Mouse (Mus musculus) midbrain, embryonic 14.5 days (tissue): ENCODE measurements at regions not wholly inside any gene's neighbourhood (a gene's known extent, or its start where the extent isn't known, plus 50 kb on each side); places are given as distances from the start of the nearest gene placed in this dataset.

Experiments used
- ATAC-seq: fragments of 200-750 bp; cut with Nextera tagmentation; 2 replicates; pipeline ENCODE4 v1.8.0; 2017; ENCODE audit warnings: moderate number of reproducible peaks, moderate library complexity; ENCODE audit not compliant: low FRiP score, low TSS enrichment
- DNase-seq: peaks from one replicate; pipeline ENCODE4 v3.0.0-alpha.2; 2015
- H3K27ac ChIP-seq: fragments of 300-500 bp; sonication (generic); replicated peaks from 2 replicates; pipeline ENCODE4 v1.5.1; 2014; ENCODE audit warnings: mild to moderate bottlenecking, low read depth, low read length, moderate library complexity
- H3K27me3 ChIP-seq: fragments of 300-500 bp; sonication (generic); 2 replicates; pipeline ENCODE4 v1.6.1; 2014; ENCODE audit warnings: low read length, control low read depth, mixed read lengths; ENCODE audit not compliant: control insufficient read depth, insufficient read depth
- H3K36me3 ChIP-seq: fragments of 300-500 bp; sonication (generic); 2 replicates; pipeline ENCODE4 v1.6.1; 2014; ENCODE audit warnings: low read length, control low read depth; ENCODE audit not compliant: control insufficient read depth, insufficient read depth
- H3K4me1 ChIP-seq: fragments of 300-500 bp; sonication (generic); 2 replicates; pipeline ENCODE4 v1.6.1; 2014; ENCODE audit warnings: mild to moderate bottlenecking, antibody characterized with exemption, low read length, control low read depth; ENCODE audit not compliant: control insufficient read depth, insufficient read depth
- H3K4me2 ChIP-seq: fragments of 300-500 bp; sonication (generic); 2 replicates; pipeline ENCODE4 v1.6.1; 2014; ENCODE audit warnings: mild to moderate bottlenecking, low read length, moderate library complexity
- H3K4me3 ChIP-seq: fragments of 300-500 bp; sonication (generic); replicated peaks from 2 replicates; pipeline ENCODE4 v1.5.1; 2014; ENCODE audit warnings: low read depth, low read length
- H3K9ac ChIP-seq: fragments of 300-500 bp; sonication (generic); replicated peaks from 2 replicates; pipeline ENCODE4 v1.6.1; 2014; ENCODE audit warnings: mild to moderate bottlenecking, low read length, moderate library complexity
- H3K9me3 ChIP-seq: fragments of 300-500 bp; sonication (generic); 2 replicates; pipeline ENCODE4 v1.6.1; 2016; ENCODE audit warnings: low read length, control low read depth, mixed read lengths; ENCODE audit not compliant: control insufficient read depth
- WGBS: fragments of 180-500 bp; shearing (Covaris S2); extraction: QIAGEN DNeasy Blood & Tissue Kit; methylation state at CpG from one replicate; pipeline ENCODE4 v1.1.7; 2014; 5-methylcytosine and 5-hydroxymethylcytosine counted together

GRCm38 (mm10) chr11:114183231-114183630 lies 116.4 kb upstream of the Sdk2 start:
- Histone ChIP-seq H3K27me3 (no peaks in the 10 kb centered on the region), H3K4me2 (no peak overlapping the region), H3K36me3 (no peaks in the 10 kb centered on the region), H3K4me3 (no peak overlapping the region), H3K9me3 (no peaks in the 10 kb centered on the region), H3K4me1 (peaks cover 16% of the 10 kb centered on the region), H3K9ac (no peak overlapping the region), H3K27ac (no peak overlapping the region)
- WGBS = 68% methylated on average over 10 of the region's 10 CpGs
- ATAC-seq (no peak), DNase-seq (no peak)

- ATAC-seq (no peak), DNase-seq (no peak)
- WGBS = 56% methylated on average over 6 of the region's 6 CpGs
- Histone ChIP-seq H3K27ac (no peak overlapping the region), H3K4me3 (no peak overlapping the region), H3K4me2 (no peak overlapping the region), H3K9me3 (no peaks in the 10 kb centered on the region), H3K27me3 (no peaks in the 10 kb centered on the region), H3K36me3 (no peaks in the 10 kb centered on the region), H3K4me1 (peaks cover 9% of the 10 kb centered on the region), H3K9ac (no peak overlapping the region)
Observed at GRCm38 (mm10) chr11:114178746-114179472, 112.1 kb upstream of the Sdk2 start.

DNA sequence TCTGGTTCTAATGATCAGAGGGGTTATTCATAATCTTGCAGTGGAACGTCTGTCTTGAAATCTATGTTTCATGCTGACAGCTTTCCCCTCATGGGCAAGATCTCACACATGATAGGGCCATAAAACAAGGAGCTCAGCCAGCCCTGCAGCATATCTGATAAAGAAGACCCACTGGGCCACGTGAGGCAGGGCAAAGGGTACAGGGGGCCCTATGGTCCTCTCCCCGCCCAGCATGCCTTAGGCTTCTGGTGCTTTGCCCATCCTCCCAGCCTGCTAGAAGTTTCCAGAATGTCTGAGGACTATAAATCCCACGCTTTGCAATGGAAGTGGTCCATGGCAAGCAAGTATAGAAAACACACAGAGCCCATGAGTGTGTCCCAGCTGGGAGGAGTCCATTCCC lies 110.9 kb upstream of the Sdk2 start:
- Histone ChIP-seq H3K9me3 (no peaks in the 10 kb centered on the region), H3K27me3 (no peaks in the 10 kb centered on the region), H3K9ac (no peak overlapping the region), H3K4me2 (no peak overlapping the region), H3K4me1 (peaks cover 9% of the 10 kb centered on the region), H3K36me3 (no peaks in the 10 kb centered on the region), H3K27ac (no peak overlapping the region), H3K4me3 (no peak overlapping the region)
- WGBS = 50% methylated on average over 4 of the region's 4 CpGs
- DNase-seq = no peak
- no peak for ATAC-seq

DNA sequence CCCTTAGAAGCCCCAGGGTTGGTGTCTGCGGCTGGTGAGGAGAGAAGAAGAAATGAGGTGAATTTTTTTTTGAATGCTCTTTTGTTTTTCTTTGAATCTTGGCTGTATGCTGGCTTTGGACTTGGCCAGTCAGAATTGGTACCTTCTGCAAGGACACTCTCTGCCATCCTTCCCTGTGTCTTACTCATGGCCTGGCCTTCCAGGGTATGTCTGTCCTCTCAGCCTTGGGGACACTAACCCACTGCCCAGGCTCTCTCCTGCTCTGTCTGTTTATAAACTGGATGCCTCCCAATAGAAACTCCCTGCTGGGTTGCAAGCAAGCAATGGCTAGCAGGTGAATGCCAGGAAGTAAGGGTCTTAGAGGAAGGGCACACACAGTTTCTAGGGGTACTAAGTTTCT lies 110.4 kb upstream of the Sdk2 start:
- WGBS = 77% methylated on average over 1 of the region's 1 CpGs
- H3K27ac ChIP-seq = no peak overlapping the region
- H3K9ac ChIP-seq = no peak overlapping the region
- H3K4me1 ChIP-seq = peaks cover 9% of the 10 kb centered on the region
- no peaks in the 10 kb centered on the region for H3K27me3 ChIP-seq
- no peak for ATAC-seq
- H3K4me2 ChIP-seq = no peak overlapping the region
- no peak overlapping the region for H3K4me3 ChIP-seq
- no peak for DNase-seq
- no peaks in the 10 kb centered on the region for H3K9me3 ChIP-seq
- no peaks in the 10 kb centered on the region for H3K36me3 ChIP-seq

DNA sequence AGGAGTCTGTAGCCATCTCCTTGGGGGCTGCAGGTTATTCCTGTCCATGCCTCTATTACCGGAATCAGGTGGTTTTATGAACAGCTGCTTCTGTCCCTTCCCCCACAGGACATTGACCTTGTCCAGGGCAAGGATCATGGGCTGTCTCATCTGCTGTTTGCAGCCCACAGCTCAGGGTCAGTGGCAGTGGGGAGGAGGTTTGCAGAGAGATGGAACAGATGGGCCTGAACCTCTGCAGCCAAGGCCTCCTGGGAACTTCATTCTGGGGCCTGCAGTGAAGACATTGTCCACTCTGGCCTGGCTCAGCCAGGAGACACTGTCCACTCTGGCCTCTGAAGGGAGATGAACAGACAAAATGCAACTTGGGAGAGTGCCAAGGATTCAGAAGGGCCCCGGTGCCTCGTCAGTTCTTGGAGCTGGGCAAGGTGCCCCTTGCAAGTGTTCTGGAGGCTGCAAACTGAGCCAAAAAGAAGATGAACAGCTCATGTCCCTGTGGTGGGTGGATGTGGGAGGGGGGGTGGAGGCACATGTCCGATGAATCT lies 109.9 kb upstream of the Sdk2 start:
- no peak for ATAC-seq
- H3K4me1 ChIP-seq = peaks cover 9% of the 10 kb centered on the region

DNA sequence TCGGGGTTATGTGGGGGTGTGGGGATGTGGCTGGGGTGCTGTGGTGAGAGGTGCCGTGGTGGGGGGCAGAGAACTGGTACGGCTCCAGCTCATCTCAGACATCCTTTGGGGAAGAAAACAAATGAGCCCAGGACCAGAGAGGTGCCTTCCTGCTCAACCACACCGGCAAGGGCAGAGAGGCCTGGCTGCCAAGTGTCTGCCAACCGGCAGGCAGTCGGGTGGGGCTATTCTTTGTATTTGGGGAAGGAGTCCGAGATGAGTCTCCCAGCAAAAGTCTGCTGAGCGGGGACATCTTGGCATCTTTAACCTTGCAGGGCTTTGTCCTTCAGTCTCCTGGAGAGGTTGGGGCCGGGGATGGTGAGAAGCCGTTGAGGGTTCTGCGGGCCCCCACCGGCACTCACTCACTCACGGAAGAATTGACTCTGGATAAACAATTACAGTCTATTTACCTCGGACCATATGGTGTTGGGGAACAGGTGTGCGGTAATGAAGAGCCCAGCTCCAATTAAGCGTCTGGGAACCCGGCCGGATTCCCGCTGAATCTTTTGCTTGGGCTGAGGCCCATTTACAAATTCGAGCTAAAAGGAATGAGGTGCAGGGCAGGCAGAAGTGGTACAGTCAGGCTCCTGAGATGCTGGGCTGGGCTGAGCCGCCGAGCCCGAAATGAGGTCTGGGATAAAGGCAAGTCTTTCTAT lies 108.7 kb upstream of the Sdk2 start:
- Histone ChIP-seq H3K36me3 (no peaks in the 10 kb centered on the region), H3K27me3 (no peaks in the 10 kb centered on the region), H3K4me3 (no peak overlapping the region), H3K4me2 (no peak overlapping the region), H3K9ac (no peak overlapping the region), H3K9me3 (no peaks in the 10 kb centered on the region), H3K27ac (no peak overlapping the region), H3K4me1 (peaks cover 13% of the 10 kb centered on the region)
- ATAC-seq (no peak), DNase-seq (peak; percentile 51)
- WGBS = 39% methylated on average over 23 of the region's 23 CpGs

More for the DNA sequence above, 109.9 kb upstream of the Sdk2 start:
- peak; percentile 21 for DNase-seq
- no peaks in the 10 kb centered on the region for H3K9me3 ChIP-seq
- H3K4me3 ChIP-seq = no peak overlapping the region
- no peak overlapping the region for H3K9ac ChIP-seq
- no peaks in the 10 kb centered on the region for H3K27me3 ChIP-seq
- no peak overlapping the region for H3K4me2 ChIP-seq
- 67% methylated on average over 4 of the region's 4 CpGs for WGBS
- H3K36me3 ChIP-seq = no peaks in the 10 kb centered on the region
- H3K27ac ChIP-seq = no peak overlapping the region

DNA sequence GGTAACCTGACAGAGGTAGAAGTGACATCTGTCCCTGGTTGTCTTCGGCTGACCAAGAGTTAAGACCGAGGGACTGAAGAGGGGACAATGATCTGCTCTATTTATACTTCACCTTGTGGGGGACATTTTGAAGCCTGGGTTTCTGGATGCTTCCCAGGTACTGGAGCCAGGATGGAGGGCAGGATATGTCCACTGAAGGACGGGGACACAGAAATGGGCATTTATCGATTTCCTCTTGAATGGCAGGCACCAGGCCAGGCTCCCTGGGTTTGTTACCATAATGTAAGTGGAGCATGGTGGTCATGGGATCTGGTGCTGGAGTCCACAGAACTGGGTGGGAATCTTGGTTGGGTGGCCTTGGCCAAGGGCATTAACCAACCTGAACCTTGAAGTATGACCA lies 108.0 kb upstream of the Sdk2 start:
- no peak for DNase-seq
- H3K9me3 ChIP-seq = no peaks in the 10 kb centered on the region
- H3K4me3 ChIP-seq = no peak overlapping the region
- 93% methylated on average over 4 of the region's 4 CpGs for WGBS
- ATAC-seq = no peak
- no peaks in the 10 kb centered on the region for H3K27me3 ChIP-seq
- H3K9ac ChIP-seq = no peak overlapping the region
- H3K27ac ChIP-seq = no peak overlapping the region
- H3K4me1 ChIP-seq = peaks cover 13% of the 10 kb centered on the region
- no peaks in the 10 kb centered on the region for H3K36me3 ChIP-seq
- no peak overlapping the region for H3K4me2 ChIP-seq

- H3K27ac ChIP-seq = no peak overlapping the region
- 0 out of 2 replicates have a peak, but pooled peaks cover 4% of the 10 kb centered on the region for H3K27me3 ChIP-seq
- no peak for DNase-seq
- H3K36me3 ChIP-seq = no peaks in the 10 kb centered on the region
- no peak overlapping the region for H3K4me3 ChIP-seq
- ATAC-seq = no peak
- no peaks in the 10 kb centered on the region for H3K9me3 ChIP-seq
- peaks cover 10% of the 10 kb centered on the region; the same call in 1 of the 2 replicates for H3K4me1 ChIP-seq
- H3K9ac ChIP-seq = no peak overlapping the region
- 85% methylated on average over 13 of the region's 13 CpGs for WGBS
- no peak overlapping the region for H3K4me2 ChIP-seq
Observed at GRCm38 (mm10) chr11:114168231-114168661, 101.4 kb upstream of the Sdk2 start.
